In genomic region chr1:158463975-158464374, GRCm38 (mm10) we compare ENCODE assay signal across 19 mouse cellular contexts.
DNase-seq lines count a peak whose midpoint lies in the region; ATAC-seq and TF ChIP-seq lines count a peak whose summit lies in the region.
"Had no signal": no experiment of that assay in that cellular context is flagged by ENCODE, and none has a peak within 500 bp of the region (broad histone marks: within the 10 kb centered on the region; RNA-seq: fewer than 3 reads in every experiment).

No protein-coding gene starts in this region.

- peak; percentile 4 for DNase-seq in forebrain, embryonic 14.5 days (ENCODE audit: low spot score)
- DNase-seq in layer of hippocampus, adult 2 months (ENCODE audit: low spot score in 2 of 2) = no peak
- DNase-seq in layer of hippocampus, adult 9-10 months (ENCODE audit: low spot score) = no peak
- peak; percentile 44 for DNase-seq in limb, embryonic 10.5 days (ENCODE audit: low spot score)
- DNase-seq in lung, postnatal 10 days = no peak
- DNase-seq: adrenal gland, postnatal 10 days; cerebellum, adult 11 months; layer of hippocampus, adult 9-11 months; liver, embryonic 13.5 days; right cerebral cortex, postnatal 25 days; thymus, postnatal 4 days had no signal

- H3K4me2 ChIP-seq in forebrain, embryonic 14.5 days (ENCODE audit: low read length) = no peak overlapping the region
- no peak overlapping the region for H3K4me2 ChIP-seq in forebrain, embryonic 13.5 days
- H3K4me2 ChIP-seq: embryonic facial prominence, embryonic 13.5 days; heart, embryonic 13.5 days; liver, embryonic 13.5 days; neural tube, embryonic 12.5 days had no signal

- no peak overlapping the region for H3K4me3 ChIP-seq in forebrain, embryonic 14.5 days (ENCODE audit: low read depth, low read length)
- H3K4me3 ChIP-seq in forebrain, embryonic 13.5 days = no peak overlapping the region
- H3K4me3 ChIP-seq in layer of hippocampus, adult 2 months = no peak overlapping the region
- H3K4me3 ChIP-seq in cortical plate, adult 2 months (ENCODE audit: insufficient read depth, low read length) = no peak overlapping the region
- H3K4me3 ChIP-seq in limb, embryonic 10.5 days = no peak overlapping the region
- H3K4me3 ChIP-seq: embryonic facial prominence, embryonic 13.5 days; heart, embryonic 13.5 days; liver, embryonic 13.5 days; neural tube, embryonic 12.5 days had no signal

- TF ChIP-seq POLR2A in cortical plate, adult 2 months (IDR thresholded peaks at IDR 0.05; ENCODE audit: extremely low read depth, insufficient read depth, low read length) = no peak

- no peak overlapping the region for H3K27ac ChIP-seq in forebrain, embryonic 14.5 days (ENCODE audit: low read depth, low read length)
- H3K27ac ChIP-seq in forebrain, embryonic 13.5 days = no peak overlapping the region
- peak overlapping the region; percentile 49; the same call in 1 of the 2 replicates for H3K27ac ChIP-seq in layer of hippocampus, adult 2 months
- H3K27ac ChIP-seq in cortical plate, adult 2 months (ENCODE audit: insufficient read depth, low read length) = peak overlapping the region; percentile 59
- H3K27ac ChIP-seq in limb, embryonic 10.5 days = no peak overlapping the region
- H3K27ac ChIP-seq: embryonic facial prominence, embryonic 13.5 days; heart, embryonic 13.5 days; liver, embryonic 13.5 days; neural tube, embryonic 12.5 days had no signal

- ATAC-seq in forebrain, embryonic 14.5 days = no peak
- ATAC-seq in forebrain, embryonic 13.5 days = no peak
- no peak for ATAC-seq in monocyte, adult 5-6 weeks (replicated peaks; ENCODE audit: insufficient number of reproducible peaks, low FRiP score, low TSS enrichment, poor library complexity, severe bottlenecking)
- ATAC-seq: intestine, postnatal 0 days had no signal

- no peak for TF ChIP-seq CTCF in layer of hippocampus, adult 2 months (conservative IDR thresholded peaks at IDR 0.05)
- TF ChIP-seq CTCF in cortical plate, adult 2 months (IDR thresholded peaks at IDR 0.05; ENCODE audit: extremely low read depth, insufficient read depth, low read length) = no peak

- H3K9ac ChIP-seq in forebrain, embryonic 14.5 days (ENCODE audit: low read length) = no peak overlapping the region
- H3K9ac ChIP-seq in forebrain, embryonic 13.5 days = no peak overlapping the region
- H3K9ac ChIP-seq: embryonic facial prominence, embryonic 13.5 days; heart, embryonic 13.5 days; liver, embryonic 13.5 days; neural tube, embryonic 12.5 days had no signal

- 58% methylated on average over 6 of the region's 6 CpGs for WGBS in forebrain, embryonic 14.5 days
- WGBS in forebrain, embryonic 13.5 days = 58% methylated on average over 6 of the region's 6 CpGs
- 71% methylated on average over 6 of the region's 6 CpGs for WGBS in limb, embryonic 10.5 days

- no peaks in the 10 kb centered on the region for H3K36me3 ChIP-seq in forebrain, embryonic 14.5 days (ENCODE audit: control insufficient read depth, insufficient read depth, low read length)
- H3K36me3 ChIP-seq in forebrain, embryonic 13.5 days (ENCODE audit: poor library complexity, severe bottlenecking) = peaks cover 4% of the 10 kb centered on the region; the same call in 1 of the 2 replicates
- no peaks in the 10 kb centered on the region for H3K36me3 ChIP-seq in limb, embryonic 10.5 days
- H3K36me3 ChIP-seq: embryonic facial prominence, embryonic 13.5 days; G1E; heart, embryonic 13.5 days; liver, embryonic 13.5 days; neural tube, embryonic 12.5 days had no signal

- no peaks in the 10 kb centered on the region for H3K4me1 ChIP-seq in forebrain, embryonic 14.5 days (ENCODE audit: control insufficient read depth, insufficient read depth, low read length)
- peaks cover 18% of the 10 kb centered on the region for H3K4me1 ChIP-seq in forebrain, embryonic 13.5 days
- peaks cover 10% of the 10 kb centered on the region for H3K4me1 ChIP-seq in cortical plate, adult 2 months (ENCODE audit: control insufficient read depth, insufficient read depth, low read length)
- H3K4me1 ChIP-seq in limb, embryonic 10.5 days = no peaks in the 10 kb centered on the region; the same call in 1 of the 2 replicates
- H3K4me1 ChIP-seq: embryonic facial prominence, embryonic 13.5 days; heart, embryonic 13.5 days; liver, embryonic 13.5 days; neural tube, embryonic 12.5 days had no signal

- no peaks in the 10 kb centered on the region for H3K27me3 ChIP-seq in forebrain, embryonic 14.5 days (replicated peaks; ENCODE audit: control insufficient read depth, insufficient read depth, low read length)
- no peaks in the 10 kb centered on the region for H3K27me3 ChIP-seq in forebrain, embryonic 13.5 days
- H3K27me3 ChIP-seq in limb, embryonic 10.5 days (ENCODE audit: low read depth, poor library complexity, severe bottlenecking) = no peaks in the 10 kb centered on the region
- H3K27me3 ChIP-seq: embryonic facial prominence, embryonic 13.5 days; heart, embryonic 13.5 days; liver, embryonic 13.5 days; neural tube, embryonic 12.5 days had no signal

- H3K9me3 ChIP-seq in forebrain, embryonic 14.5 days (replicated peaks; ENCODE audit: control insufficient read depth, low read length) = no peaks in the 10 kb centered on the region
- no peaks in the 10 kb centered on the region for H3K9me3 ChIP-seq in forebrain, embryonic 13.5 days (replicated peaks)
- no peaks in the 10 kb centered on the region for H3K9me3 ChIP-seq in limb, embryonic 10.5 days (replicated peaks)
- H3K9me3 ChIP-seq: embryonic facial prominence, embryonic 13.5 days; heart, embryonic 13.5 days; neural tube, embryonic 12.5 days had no signal

Comparison
In these comparisons a context has a peak if more than half of its experiments do, and no peak if none do; other contexts are left out.
1. DNase-seq: peak in forebrain, embryonic 14.5 days (single experiment) and limb, embryonic 10.5 days (single experiment); none in layer of hippocampus, adult 2 months (0 of 2), layer of hippocampus, adult 9-10 months (single experiment) and lung, postnatal 10 days (single experiment).
2. H3K27ac ChIP-seq: peak in layer of hippocampus, adult 2 months (single experiment) and cortical plate, adult 2 months (single experiment); none in forebrain, embryonic 14.5 days (single experiment), forebrain, embryonic 13.5 days (single experiment) and limb, embryonic 10.5 days (single experiment).